Mouse (Mus musculus) embryonic fibroblast, embryonic 13.5 days (primary cell): ENCODE data around the gene Plk5.

ENCODE experiments used
- CTCF ChIP-seq: IDR thresholded peaks from 2 replicates; pipeline ENCODE4 v1.5.1; 2011; ENCODE audit warnings: mild to moderate bottlenecking, control low read depth, low read length, moderate library complexity, borderline replicate concordance; ENCODE audit not compliant: insufficient read depth
- POLR2A ChIP-seq: IDR thresholded peaks from 2 replicates; pipeline ENCODE4 v1.6.1; 2011; ENCODE audit warnings: low read depth, mild to moderate bottlenecking, control low read depth, low read length, moderate library complexity

DNA sequence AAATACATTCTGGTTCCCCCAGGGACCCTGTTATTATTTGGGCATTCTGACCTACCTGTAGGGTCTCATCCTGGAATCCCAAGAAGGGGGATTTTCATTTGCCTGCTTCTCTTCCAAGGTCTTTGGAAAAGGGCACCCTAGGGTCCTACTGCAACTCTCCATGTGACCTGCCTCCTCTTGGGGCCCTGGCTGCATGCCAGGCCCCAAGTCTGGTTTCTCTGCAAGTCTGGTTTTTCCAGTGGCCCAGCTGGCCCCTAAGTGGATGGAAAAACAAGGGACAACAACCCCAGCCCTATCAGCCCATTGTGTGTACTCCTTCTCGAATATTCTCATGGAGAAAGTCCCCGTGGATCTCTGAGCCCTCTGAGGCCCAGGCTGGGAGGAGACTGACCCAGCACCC is 25.4 kb upstream of the Plk5 start:
- TF ChIP-seq CTCF (no peak), POLR2A (no peak)
